Mouse (Mus musculus): Measurements from ENCODE around the gene 2310011J03Rik. TPM values are rescaled to one million over a fixed set of nuclear protein-coding genes. Genes with fewer than 3 reads are reported as not detected.
"Not testable (repeated sequence)": the region's sequence is repeated elsewhere in the genome, so short reads cannot be mapped to it uniquely, and the experiment has no call there.

Gene 2310011J03Rik
- polyA plus RNA-seq, 1 experiment from 2014 or later, result 36.6 TPM

GRCm38 (mm10) chr10:80351896-80352295 lies 31.6 kb upstream of the 2310011J03Rik start:
- Histone ChIP-seq H3K4me1 (peaks cover 45% of the 10 kb centered on the region), H3K4me3 (no peak overlapping the region), H3K4me2 (no peak overlapping the region), H3K9ac (no peak overlapping the region), H3K27ac (replicated peaks) (no peak overlapping the region), H3K27me3 (replicated peaks) (peaks cover 97% of the 10 kb centered on the region), H3K36me3 (no peaks in the 10 kb centered on the region), H3K9me3 (no peaks in the 10 kb centered on the region)
- ATAC-seq (ENCODE audit: extremely low read depth, insufficient number of reproducible peaks, low FRiP score, low TSS enrichment), result no peak
- WGBS, result 26% methylated on average over 11 of the region's 11 CpGs

- peaks cover 97% of the 10 kb centered on the region for H3K27me3 ChIP-seq (replicated peaks)
- 2% methylated on average over 7 of the region's 7 CpGs for WGBS
- ATAC-seq (ENCODE audit: extremely low read depth, insufficient number of reproducible peaks, low FRiP score, low TSS enrichment), result 0 out of 2 replicates have a peak, but pooled peaks have one; percentile 13
Measured at GRCm38 (mm10) chr10:80350292-80350691, 30.0 kb upstream of the 2310011J03Rik start.

GRCm38 (mm10) chr10:80348981-80349380 lies 28.6 kb upstream of the 2310011J03Rik start:
- Histone ChIP-seq H3K9ac (peak overlapping the region; percentile 78), H3K4me1 (peaks cover 50% of the 10 kb centered on the region), H3K27ac (replicated peaks) (no peak overlapping the region), H3K4me3 (peak overlapping the region; percentile 51), H3K9me3 (no peaks in the 10 kb centered on the region), H3K27me3 (replicated peaks) (peaks cover 97% of the 10 kb centered on the region), H3K36me3 (no peaks in the 10 kb centered on the region), H3K4me2 (peak overlapping the region; percentile 72)
- WGBS, result 17% methylated on average over 26 of the region's 26 CpGs
- no peak for ATAC-seq (ENCODE audit: extremely low read depth, insufficient number of reproducible peaks, low FRiP score, low TSS enrichment)

More at GRCm38 (mm10) chr10:80350292-80350691, 30.0 kb upstream of the 2310011J03Rik start:
- H3K4me3 ChIP-seq, result no peak overlapping the region
- H3K4me2 ChIP-seq, result no peak overlapping the region
- no peaks in the 10 kb centered on the region for H3K36me3 ChIP-seq
- H3K27ac ChIP-seq (replicated peaks), result no peak overlapping the region
- no peak overlapping the region for H3K9ac ChIP-seq
- H3K9me3 ChIP-seq, result no peaks in the 10 kb centered on the region
- H3K4me1 ChIP-seq, result peaks cover 37% of the 10 kb centered on the region

- H3K4me3 ChIP-seq, result peak within 1 kb of the TSS; percentile 51
- no peaks in the 10 kb centered on the region for H3K36me3 ChIP-seq
- peak within 1 kb of the TSS; percentile 78 for H3K9ac ChIP-seq
- peak within 1 kb of the TSS; percentile 72 for H3K4me2 ChIP-seq
- H3K9me3 ChIP-seq, result no peaks in the 10 kb centered on the region
- 0 out of 2 replicates have a peak within 1 kb of the TSS, but pooled peaks have one; percentile 1 for H3K27ac ChIP-seq (replicated peaks)
- no peak for ATAC-seq (ENCODE audit: extremely low read depth, insufficient number of reproducible peaks, low FRiP score, low TSS enrichment)
- peaks cover 57% of the 10 kb centered on the region for H3K4me1 ChIP-seq
- peaks cover 97% of the 10 kb centered on the region for H3K27me3 ChIP-seq (replicated peaks)
- WGBS, result 1% methylated on average over 42 of the region's 42 CpGs
Measured at GRCm38 (mm10) chr10:80348244-80348781, 28.0 kb upstream of the 2310011J03Rik start, which contains the start of gene Adamtsl5. Adamtsl5 (minus strand) TSS chr10:80348412.

- Histone ChIP-seq H3K27ac (replicated peaks) (no peak overlapping the region), H3K4me1 (peaks cover 59% of the 10 kb centered on the region)
Measured at GRCm38 (mm10) chr10:80347514-80347967, 27.2 kb upstream of the 2310011J03Rik start.

GRCm38 (mm10) chr10:80345929-80346328 lies 25.6 kb upstream of the 2310011J03Rik start:
- H3K9ac ChIP-seq; ATAC-seq (ENCODE audit: extremely low read depth, insufficient number of reproducible peaks, low FRiP score, low TSS enrichment); H3K9me3 ChIP-seq; H3K4me3 ChIP-seq; H3K4me2 ChIP-seq; H3K36me3 ChIP-seq; H3K27ac ChIP-seq (replicated peaks): not testable (repeated sequence)
- peaks cover 69% of the 10 kb centered on the region for H3K4me1 ChIP-seq
- WGBS, result 79% methylated on average over 6 of the region's 6 CpGs
- peaks cover 97% of the 10 kb centered on the region for H3K27me3 ChIP-seq (replicated peaks)

More at GRCm38 (mm10) chr10:80347514-80347967, 27.2 kb upstream of the 2310011J03Rik start:
- Histone ChIP-seq H3K36me3 (no peaks in the 10 kb centered on the region), H3K9ac (peak overlapping the region; percentile 78), H3K4me2 (peak overlapping the region; percentile 72), H3K9me3 (no peaks in the 10 kb centered on the region), H3K27me3 (replicated peaks) (peaks cover 97% of the 10 kb centered on the region), H3K4me3 (peak overlapping the region; percentile 51)
- ATAC-seq (ENCODE audit: extremely low read depth, insufficient number of reproducible peaks, low FRiP score, low TSS enrichment), result no peak
- 16% methylated on average over 17 of the region's 17 CpGs for WGBS

- Histone ChIP-seq H3K27me3 (replicated peaks) (peaks cover 99% of the 10 kb centered on the region), H3K4me2 (peak overlapping the region; percentile 64), H3K27ac (replicated peaks) (no peak overlapping the region), H3K4me1 (peaks cover 74% of the 10 kb centered on the region), H3K9me3 (no peaks in the 10 kb centered on the region), H3K4me3 (peak overlapping the region; percentile 3), H3K36me3 (no peaks in the 10 kb centered on the region), H3K9ac (peak overlapping the region; percentile 61)
- 6% methylated on average over 16 of the region's 16 CpGs for WGBS
- no peak for ATAC-seq (ENCODE audit: extremely low read depth, insufficient number of reproducible peaks, low FRiP score, low TSS enrichment)
Measured at GRCm38 (mm10) chr10:80345122-80345521, 24.8 kb upstream of the 2310011J03Rik start.

GRCm38 (mm10) chr10:80344131-80344661 lies 23.9 kb upstream of the 2310011J03Rik start:
- Histone ChIP-seq H3K4me2 (peak overlapping the region; percentile 64), H3K36me3 (no peaks in the 10 kb centered on the region), H3K27me3 (replicated peaks) (peaks cover 99% of the 10 kb centered on the region), H3K9ac (0 out of 2 replicates have a peak overlapping the region, but pooled peaks have one; percentile 30), H3K27ac (replicated peaks) (no peak overlapping the region), H3K4me3 (no peak overlapping the region), H3K9me3 (no peaks in the 10 kb centered on the region), H3K4me1 (peaks cover 68% of the 10 kb centered on the region)
- 20% methylated on average over 9 of the region's 9 CpGs for WGBS
- ATAC-seq (ENCODE audit: extremely low read depth, insufficient number of reproducible peaks, low FRiP score, low TSS enrichment), result no peak

- Histone ChIP-seq H3K9me3 (no peaks in the 10 kb centered on the region), H3K27ac (replicated peaks) (no peak overlapping the region), H3K36me3 (no peaks in the 10 kb centered on the region), H3K27me3 (replicated peaks) (peaks cover 93% of the 10 kb centered on the region), H3K4me2 (peak overlapping the region; percentile 64), H3K4me1 (peaks cover 61% of the 10 kb centered on the region), H3K9ac (0 out of 2 replicates have a peak overlapping the region, but pooled peaks have one; percentile 61), H3K4me3 (peak overlapping the region; percentile 42)
- 0 out of 2 replicates have a peak, but pooled peaks have one; percentile 2 for ATAC-seq (ENCODE audit: extremely low read depth, insufficient number of reproducible peaks, low FRiP score, low TSS enrichment)
- WGBS, result 26% methylated on average over 13 of the region's 13 CpGs
Measured at GRCm38 (mm10) chr10:80343425-80343895, 23.1 kb upstream of the 2310011J03Rik start.

GRCm38 (mm10) chr10:80342749-80343424 lies 22.6 kb upstream of the 2310011J03Rik start:
- 1% methylated on average over 30 of the region's 33 CpGs for WGBS
- H3K27me3 ChIP-seq (replicated peaks), result peaks cover 93% of the 10 kb centered on the region
- no peaks in the 10 kb centered on the region for H3K36me3 ChIP-seq
- peak; percentile 40; the same call in 1 of the 2 replicates for ATAC-seq (ENCODE audit: extremely low read depth, insufficient number of reproducible peaks, low FRiP score, low TSS enrichment)
- H3K9ac ChIP-seq, result peak overlapping the region; percentile 61
- no peaks in the 10 kb centered on the region for H3K9me3 ChIP-seq
- H3K27ac ChIP-seq (replicated peaks), result no peak overlapping the region
- H3K4me3 ChIP-seq, result peak overlapping the region; percentile 42
- H3K4me2 ChIP-seq, result peak overlapping the region; percentile 64
- H3K4me1 ChIP-seq, result peaks cover 55% of the 10 kb centered on the region

GRCm38 (mm10) chr10:80342305-80342748 lies 22.0 kb upstream of the 2310011J03Rik start:
- H3K4me2 ChIP-seq, result peak overlapping the region; percentile 64
- no peaks in the 10 kb centered on the region for H3K9me3 ChIP-seq
- peaks cover 50% of the 10 kb centered on the region for H3K4me1 ChIP-seq
- H3K27ac ChIP-seq (replicated peaks), result no peak overlapping the region
- peak overlapping the region; percentile 61; the same call in 1 of the 2 replicates for H3K9ac ChIP-seq
- no peaks in the 10 kb centered on the region for H3K36me3 ChIP-seq
- WGBS, result 4% methylated on average over 26 of the region's 26 CpGs
- H3K27me3 ChIP-seq (replicated peaks), result peaks cover 91% of the 10 kb centered on the region
- no peak for ATAC-seq (ENCODE audit: extremely low read depth, insufficient number of reproducible peaks, low FRiP score, low TSS enrichment)
- peak overlapping the region; percentile 42 for H3K4me3 ChIP-seq

Measured in heart, embryonic 13.5 days (tissue).